Mouse (Mus musculus): ENCODE results near the gene Gdpgp1.

GRCm38 (mm10) chr7:80283226-80283918 lies 50.7 kb downstream of the Gdpgp1 start:
- TF ChIP-seq CTCF (IDR thresholded peaks at IDR 0.05; ENCODE audit: low read depth) (no peak), EP300 (IDR thresholded peaks at IDR 0.05; ENCODE audit: low read depth) (no peak)

Data from heart, postnatal 0 days (tissue).